Mouse (Mus musculus) hindbrain, embryonic 10.5 days (tissue): ENCODE data around the gene Psmc3ip. TPM values are rescaled to one million over a fixed set of nuclear protein-coding genes. Genes with fewer than 3 reads are reported as not detected.

Experiments
- DNase-seq: peaks from one replicate; pipeline ENCODE4 v3.0.0-alpha.2; 2017; ENCODE audit warnings: low spot score
- H3K27ac ChIP-seq: fragments of 300-500 bp; sonication (generic); 2 replicates; pipeline ENCODE4 v1.5.1; 2016; ENCODE audit warnings: mild to moderate bottlenecking, moderate library complexity
- H3K27me3 ChIP-seq: fragments of 300-500 bp; sonication (generic); 2 replicates; pipeline ENCODE4 v1.6.1; 2016; ENCODE audit warnings: mild to moderate bottlenecking; ENCODE audit not compliant: poor library complexity, insufficient read depth, severe bottlenecking
- H3K36me3 ChIP-seq: fragments of 300-500 bp; sonication (generic); 2 replicates; pipeline ENCODE4 v1.6.1; 2016; ENCODE audit warnings: mild to moderate bottlenecking, moderate library complexity
- H3K4me1 ChIP-seq: fragments of 300-500 bp; sonication (generic); replicated peaks from 2 replicates; pipeline ENCODE4 v1.6.1; 2016; ENCODE audit warnings: mild to moderate bottlenecking
- H3K4me3 ChIP-seq: fragments of 300-500 bp; sonication (generic); 2 replicates; pipeline ENCODE4 v1.5.1; 2016; ENCODE audit warnings: mild to moderate bottlenecking, moderate library complexity
- H3K9me3 ChIP-seq: fragments of 300-500 bp; sonication (generic); 2 replicates; pipeline ENCODE4 v1.6.1; 2016; ENCODE audit warnings: mild to moderate bottlenecking, moderate library complexity
- WGBS: fragments of 180-500 bp; shearing (Covaris S2); methylation state at CpG from one replicate; pipeline ENCODE4 v1.1.7; 2016; 5-methylcytosine and 5-hydroxymethylcytosine counted together
- polyA plus RNA-seq: library from polyadenylated mRNA; unstranded; fragments of >200 nt; fragmentation: Nextera tagmentation; extraction: Ambion mirVana; gene quantifications from 2 replicates; pipeline ENCODE4 v1.2.1, GENCODE M21; 2016

Psmc3ip gene
- polyA plus RNA-seq, 1 experiment from 2014 or later: 59.7 TPM

DNA sequence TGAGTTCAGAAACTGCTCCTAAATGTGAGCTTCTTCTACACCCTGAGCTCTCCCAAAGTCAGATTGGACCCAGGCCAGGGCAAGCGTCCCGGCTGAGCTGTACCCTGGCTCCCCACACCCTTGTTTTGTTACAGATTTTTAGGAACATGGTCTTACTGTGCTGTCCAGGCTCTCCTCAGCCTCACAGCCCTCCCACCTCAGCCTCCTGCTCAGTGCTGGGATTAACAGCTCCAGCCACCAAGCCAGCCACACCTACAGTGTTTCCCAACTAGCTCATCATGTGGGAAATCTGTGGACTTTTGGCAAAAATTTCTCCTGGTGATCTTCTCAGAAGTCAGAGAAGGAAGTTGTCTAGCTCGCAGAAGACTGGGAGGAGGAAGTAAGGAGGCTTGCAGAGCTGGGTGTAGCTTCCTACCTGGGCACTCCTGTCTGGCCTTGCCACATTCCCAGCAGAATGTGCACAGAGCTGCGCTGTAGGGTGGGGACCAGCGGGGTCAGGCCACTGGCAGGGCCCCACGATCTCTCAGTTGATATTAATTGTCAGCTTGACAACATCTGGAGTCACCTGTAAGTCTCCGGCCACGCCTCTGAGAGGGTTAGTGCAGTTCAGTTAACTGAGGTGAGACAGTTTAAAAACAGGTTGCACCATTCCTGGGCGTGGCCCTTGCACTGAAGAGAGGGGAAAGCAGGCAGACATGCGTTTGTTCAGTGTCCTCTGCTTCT, 42.3 kb downstream of the Psmc3ip start:
- no peak overlapping the region for H3K4me3 ChIP-seq
- no peak overlapping the region for H3K27ac ChIP-seq
- no peaks in the 10 kb centered on the region for H3K9me3 ChIP-seq
- H3K4me1 ChIP-seq: no peaks in the 10 kb centered on the region
- peaks cover 99% of the 10 kb centered on the region for H3K36me3 ChIP-seq
- no peaks in the 10 kb centered on the region for H3K27me3 ChIP-seq
- DNase-seq: no peak
- WGBS: 94% methylated on average over 10 of the region's 10 CpGs

DNA sequence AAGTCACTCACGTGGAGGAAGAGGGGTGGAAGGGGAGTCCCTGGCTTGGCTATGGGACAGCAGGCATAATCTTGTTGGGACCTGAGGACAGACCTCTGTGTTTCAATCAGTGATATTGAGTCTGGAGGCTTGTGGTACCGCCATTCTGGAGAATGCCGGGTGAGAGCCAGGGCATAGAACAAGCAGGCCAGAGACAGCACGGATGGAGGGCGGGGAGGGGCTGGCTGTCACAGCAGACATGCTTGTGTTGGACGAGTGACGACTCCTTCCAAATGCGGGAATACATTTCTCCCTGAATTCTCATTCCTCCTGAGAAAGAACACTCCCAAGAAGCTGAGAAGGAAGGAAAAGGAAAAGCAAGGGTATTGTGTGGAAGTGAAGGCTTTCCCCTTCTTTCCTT, 43.6 kb downstream of the Psmc3ip start:
- no peak overlapping the region for H3K4me3 ChIP-seq
- H3K36me3 ChIP-seq: peaks cover 99% of the 10 kb centered on the region
- H3K9me3 ChIP-seq: no peaks in the 10 kb centered on the region
- no peak overlapping the region; the same call in 1 of the 2 replicates for H3K27ac ChIP-seq
- WGBS: 83% methylated on average over 8 of the region's 8 CpGs
- H3K4me1 ChIP-seq: no peaks in the 10 kb centered on the region
- no peak for DNase-seq
- H3K27me3 ChIP-seq: no peaks in the 10 kb centered on the region

GRCm38 (mm10) chr11:101051051-101051493, 44.2 kb downstream of the Psmc3ip start:
- Histone ChIP-seq H3K27me3 (no peaks in the 10 kb centered on the region), H3K4me1 (no peaks in the 10 kb centered on the region), H3K4me3 (no peak overlapping the region), H3K36me3 (peaks cover 99% of the 10 kb centered on the region), H3K27ac (no peak overlapping the region), H3K9me3 (no peaks in the 10 kb centered on the region)
- 88% methylated on average over 6 of the region's 6 CpGs for WGBS
- no peak for DNase-seq

GRCm38 (mm10) chr11:101050359-101050758, 44.9 kb downstream of the Psmc3ip start:
- Histone ChIP-seq H3K27me3 (no peaks in the 10 kb centered on the region), H3K36me3 (peaks cover 99% of the 10 kb centered on the region), H3K4me3 (no peak overlapping the region), H3K4me1 (no peaks in the 10 kb centered on the region), H3K9me3 (no peaks in the 10 kb centered on the region), H3K27ac (0 out of 2 replicates have a peak overlapping the region, but pooled peaks have one; percentile 40)
- DNase-seq: no peak
- WGBS: 93% methylated on average over 9 of the region's 9 CpGs

- H3K27me3 ChIP-seq: no peaks in the 10 kb centered on the region
- H3K27ac ChIP-seq: no peak overlapping the region
- no peaks in the 10 kb centered on the region for H3K4me1 ChIP-seq
- peaks cover 99% of the 10 kb centered on the region for H3K36me3 ChIP-seq
- H3K9me3 ChIP-seq: no peaks in the 10 kb centered on the region
- no peak for DNase-seq
- WGBS: 77% methylated on average over 3 of the region's 3 CpGs
- H3K4me3 ChIP-seq: no peak overlapping the region
These were observed 47.7 kb downstream of the Psmc3ip start for GRCm38 (mm10) chr11:101047502-101047901.

DNA sequence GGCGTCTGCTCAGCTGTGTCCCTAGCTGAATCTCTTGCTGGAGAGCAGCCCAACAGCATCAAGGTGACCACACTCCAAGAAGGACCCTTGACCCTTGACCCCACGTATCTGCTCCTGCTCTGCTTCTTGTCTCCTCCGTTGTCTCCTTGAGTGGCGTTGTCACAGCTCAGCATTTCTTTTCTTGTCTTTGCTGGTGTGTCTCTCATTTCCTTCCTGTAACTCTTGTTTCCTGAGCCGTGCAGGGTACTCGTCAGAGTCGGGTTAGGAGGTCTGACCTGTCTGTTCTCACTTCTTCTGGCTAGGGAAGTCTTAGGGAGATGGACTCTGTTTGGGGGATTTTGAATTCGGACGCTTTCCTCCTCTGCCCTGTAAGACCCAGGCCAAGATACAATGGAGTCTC, 48.8 kb downstream of the Psmc3ip start:
- Histone ChIP-seq H3K9me3 (no peaks in the 10 kb centered on the region), H3K4me3 (no peak overlapping the region), H3K36me3 (peaks cover 99% of the 10 kb centered on the region), H3K4me1 (no peaks in the 10 kb centered on the region), H3K27ac (no peak overlapping the region), H3K27me3 (no peaks in the 10 kb centered on the region)
- no peak for DNase-seq
- WGBS: 70% methylated on average over 9 of the region's 9 CpGs

DNA sequence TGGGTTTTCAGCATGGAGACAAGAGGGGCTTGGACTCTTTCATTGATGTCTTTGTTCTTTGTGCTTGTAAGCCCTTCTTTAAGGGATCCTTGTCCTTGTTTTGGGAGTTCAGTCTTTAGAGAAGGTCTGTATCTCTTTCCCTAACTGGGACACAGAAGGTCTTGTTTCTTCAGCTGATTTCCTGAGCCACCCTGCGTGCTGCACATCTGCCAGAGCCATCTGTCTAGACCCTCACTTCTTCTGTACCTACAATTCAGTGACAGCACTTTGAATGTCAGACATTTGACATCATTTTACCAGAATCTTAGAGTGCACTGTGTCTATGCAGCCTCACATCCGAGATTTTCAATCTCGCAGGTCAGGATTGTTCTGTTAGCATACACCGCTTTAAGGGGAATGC, 49.4 kb downstream of the Psmc3ip start:
- H3K27me3 ChIP-seq: no peaks in the 10 kb centered on the region
- 94% methylated on average over 4 of the region's 4 CpGs for WGBS
- H3K4me1 ChIP-seq: no peaks in the 10 kb centered on the region
- DNase-seq: no peak
- H3K9me3 ChIP-seq: no peaks in the 10 kb centered on the region
- peaks cover 99% of the 10 kb centered on the region for H3K36me3 ChIP-seq
- H3K4me3 ChIP-seq: no peak overlapping the region
- no peak overlapping the region for H3K27ac ChIP-seq

Other genes with a start within 250 kb of the Psmc3ip start
- gene Stat5b, start 244.7 kb downstream of the Psmc3ip start, polyA plus RNA-seq: 13.6 and 14.8 TPM in 2 replicates
- 2.0 and 2.8 TPM in 2 replicates for gene Stat5a, start 236.1 kb downstream of the Psmc3ip start, polyA plus RNA-seq
- 21.1 and 31.5 TPM in 2 replicates for gene Stat3, start 155.9 kb downstream of the Psmc3ip start, polyA plus RNA-seq
- gene Cavin1, start 124.5 kb downstream of the Psmc3ip start, polyA plus RNA-seq: 18.2 and 21.4 TPM in 2 replicates
- gene Atp6v0a1, start 86.0 kb downstream of the Psmc3ip start, polyA plus RNA-seq: 36.2 and 48.1 TPM in 2 replicates
- 11.2 and 12.9 TPM in 2 replicates for gene Naglu, start 25.4 kb downstream of the Psmc3ip start, polyA plus RNA-seq
- gene Hsd17b1, start 17.0 kb downstream of the Psmc3ip start, polyA plus RNA-seq: 0.14 TPM in 1 of 2 replicates, not detected in the other
- gene Coasy, start 12.9 kb downstream of the Psmc3ip start, polyA plus RNA-seq: 53.1 and 59.6 TPM in 2 replicates
- 44.7 and 49.7 TPM in 2 replicates for gene Mlx, start 8.2 kb downstream of the Psmc3ip start, polyA plus RNA-seq
- 17.8 and 21.2 TPM in 2 replicates for gene Retreg3, start 24.5 kb upstream of the Psmc3ip start, polyA plus RNA-seq
- gene Tubg1, start 24.5 kb upstream of the Psmc3ip start, polyA plus RNA-seq: 136 and 141 TPM in 2 replicates
- 2.8 and 4.8 TPM in 2 replicates for gene Tubg2, start 60.5 kb upstream of the Psmc3ip start, polyA plus RNA-seq
- 0.29 and 0.71 TPM in 2 replicates for gene Cntnap1, start 75.1 kb upstream of the Psmc3ip start, polyA plus RNA-seq
- 5.8 and 11.8 TPM in 2 replicates for gene Plekhh3, start 75.9 kb upstream of the Psmc3ip start, polyA plus RNA-seq
- 0.15 and 0.20 TPM in 2 replicates for gene Ccr10, start 80.0 kb upstream of the Psmc3ip start, polyA plus RNA-seq
- gene Ezh1, start 131.0 kb upstream of the Psmc3ip start, polyA plus RNA-seq: 13.1 TPM in 2 replicates
- 63.9 and 72.3 TPM in 2 replicates for gene Ramp2, start 150.6 kb upstream of the Psmc3ip start, polyA plus RNA-seq
- 135 TPM in 2 replicates for gene Vps25, start 158.3 kb upstream of the Psmc3ip start, polyA plus RNA-seq
- 6.7 and 7.6 TPM in 2 replicates for gene Wnk4, start 165.1 kb upstream of the Psmc3ip start, polyA plus RNA-seq
- 0.95 and 1.9 TPM in 2 replicates for gene Cntd1, start 183.6 kb upstream of the Psmc3ip start, polyA plus RNA-seq
- 227 and 244 TPM in 2 replicates for gene Coa3, start 183.7 kb upstream of the Psmc3ip start, polyA plus RNA-seq
- gene Becn1, start 206.8 kb upstream of the Psmc3ip start, polyA plus RNA-seq: 153 and 166 TPM in 2 replicates
- 166 and 190 TPM in 2 replicates for gene Psme3, start 220.8 kb upstream of the Psmc3ip start, polyA plus RNA-seq
- gene Aoc2, start 229.6 kb upstream of the Psmc3ip start, polyA plus RNA-seq: 1.5 and 2.1 TPM in 2 replicates
- 0.06 TPM in 1 of 2 replicates, not detected in the other for gene Aoc3, start 235.2 kb upstream of the Psmc3ip start, polyA plus RNA-seq